Mouse (Mus musculus): Measurements from ENCODE around the gene Grm3. TPM values are rescaled to one million over a fixed set of nuclear protein-coding genes. Genes with fewer than 3 reads are reported as not detected.

The Grm3 gene
- total RNA-seq, 1 experiment from 2014 or later, result 0.22 TPM

DNA sequence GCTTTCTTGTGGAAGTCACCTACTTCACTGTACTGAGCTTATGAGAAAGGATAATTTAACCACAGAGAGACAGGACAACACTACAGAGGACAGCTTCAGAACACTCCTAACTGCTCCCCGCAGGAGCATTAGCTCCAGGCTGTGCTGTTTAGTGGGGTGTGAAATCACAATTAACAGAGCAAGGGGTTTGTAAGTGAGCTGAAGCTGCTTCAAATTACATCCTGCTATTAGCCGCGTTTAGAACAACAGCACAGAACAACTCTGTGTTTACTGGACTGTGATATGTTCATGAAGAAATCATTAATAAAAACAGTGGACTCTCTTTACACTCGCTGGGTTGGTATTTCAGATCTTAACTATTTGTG lies 101.9 kb downstream of the Grm3 start:
- no peak for DNase-seq

- DNase-seq, result no peak
These were observed 102.5 kb downstream of the Grm3 start for GRCm38 (mm10) chr5:9622264-9623094.

GRCm38 (mm10) chr5:9621417-9622067 lies 103.4 kb downstream of the Grm3 start:
- DNase-seq, result no peak

DNA sequence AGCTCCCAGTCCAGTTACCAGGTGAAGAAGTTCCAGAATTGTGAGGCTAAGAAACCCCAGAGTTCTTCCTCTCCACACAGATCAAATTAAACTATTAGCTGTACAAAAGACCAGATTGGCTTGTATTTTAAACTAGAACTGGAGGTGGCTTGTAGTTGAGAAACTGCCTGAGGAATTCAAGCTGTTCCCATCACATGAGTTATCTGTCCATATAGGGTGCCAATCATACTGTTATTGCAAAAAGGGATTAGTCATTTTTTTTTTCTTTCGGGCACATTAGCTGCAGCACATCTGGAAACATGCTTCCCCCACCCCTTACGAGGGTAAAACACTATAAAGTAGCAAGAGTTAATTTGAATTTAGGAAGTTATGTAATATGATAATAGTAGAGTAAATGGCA lies 145.9 kb downstream of the Grm3 start:
- no peak for DNase-seq

DNA sequence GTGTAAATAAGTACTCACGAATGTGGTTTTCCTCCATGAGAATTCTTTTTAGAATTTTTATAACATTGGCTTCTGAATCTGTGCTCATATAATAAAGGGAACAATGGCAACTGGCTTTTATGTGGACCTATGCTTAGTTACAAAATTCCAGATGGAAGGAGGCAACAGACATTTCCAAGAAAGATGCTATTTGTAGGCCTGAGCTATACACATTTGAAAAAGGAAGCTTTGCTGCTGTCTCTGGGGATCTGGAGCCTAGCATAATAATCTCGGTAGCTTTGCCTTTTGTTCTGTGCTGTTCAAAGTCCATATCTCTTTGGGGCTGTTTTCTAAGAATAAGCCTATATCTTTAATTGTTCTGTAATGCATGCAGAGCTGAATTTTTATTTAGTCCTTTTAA lies 146.4 kb downstream of the Grm3 start:
- DNase-seq, result no peak

DNA sequence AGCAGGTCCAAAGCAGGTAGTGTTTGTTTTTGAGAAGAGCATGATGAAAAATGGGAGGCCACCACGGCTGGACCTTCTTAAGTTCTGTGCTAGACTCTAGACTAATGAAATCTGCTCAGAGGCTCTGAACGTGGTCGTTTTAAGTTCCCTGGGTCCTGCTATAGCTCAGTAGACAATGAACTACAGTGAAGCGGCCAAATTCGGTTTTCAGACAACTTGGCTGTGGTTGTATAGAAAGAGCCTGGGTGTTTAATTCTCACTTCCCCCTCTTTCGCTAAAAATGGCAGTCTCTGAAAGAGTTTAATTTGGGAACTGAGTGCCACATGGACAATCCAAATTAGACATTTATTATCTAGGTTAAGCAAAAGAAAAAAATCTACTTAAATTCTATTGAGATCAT lies 154.0 kb downstream of the Grm3 start:
- no peak for DNase-seq

- DNase-seq, result no peak
These were observed 167.3 kb downstream of the Grm3 start for GRCm38 (mm10) chr5:9557706-9558105.

- no peak for DNase-seq
These were observed 184.0 kb downstream of the Grm3 start for GRCm38 (mm10) chr5:9540822-9541557.

DNA sequence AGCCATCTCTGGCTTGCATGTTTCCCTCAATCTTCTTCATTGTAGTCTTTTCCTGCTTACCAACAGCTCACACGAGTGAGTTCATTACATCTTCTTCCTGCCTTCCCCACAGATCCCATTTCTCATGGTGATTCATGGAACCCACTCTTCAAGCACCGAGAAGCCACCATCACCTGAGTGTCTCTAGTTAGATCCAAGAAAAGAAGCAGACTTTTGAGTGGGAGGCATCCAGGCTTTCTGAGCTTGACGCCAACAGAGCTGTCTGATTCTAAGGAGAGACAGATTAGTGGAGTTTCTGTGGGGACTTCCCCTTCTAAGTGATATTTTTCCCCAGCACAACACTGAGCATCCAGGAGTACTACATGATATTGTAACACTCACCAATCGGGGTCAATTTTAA lies 199.5 kb downstream of the Grm3 start:
- no peak for DNase-seq

DNA sequence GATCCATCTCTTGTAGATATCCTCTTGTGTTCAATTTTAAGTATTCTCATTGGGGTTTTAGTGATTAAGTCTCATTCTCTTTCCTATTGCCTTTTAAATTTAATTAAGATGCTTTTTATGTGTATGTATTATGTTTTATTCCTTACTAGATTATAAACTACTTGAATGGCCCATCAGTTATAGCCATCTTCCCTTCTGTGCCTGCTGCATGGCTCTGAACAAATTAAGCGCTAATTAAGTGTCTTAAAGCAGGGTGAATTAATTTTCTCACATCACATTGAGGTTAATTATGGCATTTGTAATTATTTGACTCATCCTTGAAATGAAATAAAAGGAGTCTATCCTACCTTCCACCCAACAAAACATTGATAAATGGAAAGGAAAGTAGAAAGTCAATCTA lies 213.9 kb downstream of the Grm3 start:
- no peak for DNase-seq

- DNase-seq, result no peak
These were observed 227.7 kb downstream of the Grm3 start for GRCm38 (mm10) chr5:9497235-9497634.

- no peak for DNase-seq
These were observed 229.5 kb downstream of the Grm3 start for GRCm38 (mm10) chr5:9495456-9495855.

DNA sequence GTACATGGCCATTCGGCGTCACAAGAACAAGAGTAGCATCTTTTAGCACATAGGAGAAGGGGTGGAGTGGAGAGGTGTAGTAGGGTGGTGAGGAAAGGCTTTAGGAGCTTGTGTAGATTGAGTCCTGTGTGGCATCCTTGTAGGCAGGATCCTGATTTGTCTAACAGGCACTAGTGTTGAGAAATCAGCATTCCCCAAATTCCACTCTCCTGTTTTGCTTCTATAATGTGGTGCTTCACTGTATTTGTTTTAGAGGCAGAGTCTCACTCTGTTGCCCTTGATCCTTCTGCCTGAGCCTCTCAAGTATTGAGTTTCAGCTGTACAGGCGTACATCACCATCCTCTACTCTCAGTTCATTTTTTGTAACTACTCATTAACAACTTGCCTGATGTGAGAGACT lies 247.4 kb downstream of the Grm3 start:
- DNase-seq, result no peak

DNA sequence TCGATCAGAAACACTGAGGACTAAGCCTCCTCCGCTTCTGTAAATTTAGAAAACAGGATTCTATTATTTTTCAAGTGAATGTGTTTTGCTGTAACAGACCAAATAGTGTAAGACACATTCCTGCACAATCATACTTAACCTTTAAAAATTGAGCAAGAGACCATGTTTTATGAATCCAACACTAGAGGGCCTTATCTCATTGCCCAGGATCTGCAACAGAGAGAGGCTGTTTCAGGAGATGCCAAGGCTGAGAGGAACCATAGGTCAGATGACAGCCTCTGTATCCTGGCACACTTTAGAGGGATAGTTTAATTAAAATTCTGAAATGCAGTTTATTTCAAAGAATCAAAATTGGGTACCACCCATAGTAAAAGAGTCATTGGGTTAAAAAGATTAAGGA lies 271.7 kb downstream of the Grm3 start:
- no peak for DNase-seq

GRCm38 (mm10) chr5:9449570-9449969 lies 275.4 kb downstream of the Grm3 start:
- DNase-seq, result peak; percentile 5

DNA sequence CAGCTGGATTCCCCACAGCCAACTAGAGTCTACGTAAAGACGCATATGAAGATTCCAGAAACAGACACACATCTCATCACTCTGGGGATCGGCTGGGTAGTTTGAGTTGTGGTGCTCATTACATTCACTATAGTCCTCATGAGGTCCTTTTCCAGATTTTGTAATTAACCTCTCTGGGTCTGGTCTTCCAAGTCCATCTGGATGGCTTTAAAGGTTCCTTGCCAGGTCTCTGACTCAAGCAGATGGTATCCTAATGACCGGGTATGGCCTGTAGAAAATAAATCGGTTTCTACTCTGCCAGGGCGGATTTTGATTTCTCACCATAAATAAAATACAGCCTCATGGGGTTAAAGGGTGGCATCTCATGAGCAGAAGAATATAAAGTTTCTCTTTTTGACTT lies 276.0 kb downstream of the Grm3 start:
- DNase-seq, result no peak

DNA sequence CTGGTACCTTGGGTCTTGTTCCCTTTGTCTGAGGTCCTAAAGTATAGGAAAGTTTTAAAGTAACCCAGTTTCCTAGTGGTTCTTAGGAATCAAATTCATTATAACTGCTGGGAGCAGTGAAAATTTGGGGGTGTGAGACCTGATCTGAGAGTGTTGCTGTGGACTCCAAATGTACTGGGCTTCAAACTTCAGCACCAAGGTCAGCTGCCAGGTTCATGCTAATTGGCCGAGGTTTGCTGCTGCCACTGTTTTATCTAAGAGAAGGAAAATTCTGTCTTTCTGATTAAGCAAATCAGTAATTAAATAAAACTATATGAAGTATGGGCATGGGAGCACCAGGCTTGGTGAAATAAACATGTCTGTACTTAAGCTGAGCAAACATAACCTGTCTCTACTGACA lies 278.8 kb downstream of the Grm3 start:
- DNase-seq, result peak; percentile 38

All from adrenal gland, postnatal 14 days (tissue).